Mouse (Mus musculus): ENCODE data around the gene Tesc.

DNA sequence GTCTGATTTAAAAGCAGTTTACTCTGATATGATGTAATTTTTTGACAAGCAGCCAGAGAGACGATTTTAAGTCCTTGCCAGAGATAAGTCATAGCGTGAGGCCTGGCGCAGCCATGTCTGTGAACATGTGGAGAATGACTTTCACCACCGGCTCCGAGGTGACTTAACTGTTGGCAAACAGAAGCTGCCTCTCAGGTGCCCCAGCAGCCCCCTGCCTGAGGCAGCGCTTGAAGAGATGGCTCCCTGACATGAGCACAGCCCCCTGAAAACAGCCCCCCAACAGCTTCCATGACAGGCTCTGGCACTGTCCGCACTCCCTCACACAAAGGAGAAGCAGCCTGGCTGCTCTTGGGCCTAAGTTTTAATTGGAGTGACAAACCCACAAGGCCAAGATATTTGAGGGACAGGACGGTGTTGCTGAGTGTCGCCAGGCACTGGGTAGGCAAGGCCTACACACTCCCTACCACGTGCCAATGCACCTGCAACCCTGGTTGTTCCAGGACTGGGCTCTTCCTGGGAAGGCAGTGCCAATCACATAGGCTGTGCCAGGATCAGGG lies 56.7 kb downstream of the Tesc start:
- TF ChIP-seq POLR2A (IDR thresholded peaks at IDR 0.05; ENCODE audit: insufficient read depth, low read length) (no peak), EP300 (IDR thresholded peaks at IDR 0.05; ENCODE audit: insufficient read depth, low read depth, low read length) (no peak), CTCF (IDR thresholded peaks at IDR 0.05; ENCODE audit: low read depth, low read length) (no peak)

All from ES-Bruce4 (cell line).